Mouse (Mus musculus): ENCODE data around the gene Gm29866. TPM values are rescaled to one million over a fixed set of nuclear protein-coding genes. Genes with fewer than 3 reads are reported as not detected.
"Not testable (repeated sequence)": the region's sequence is repeated elsewhere in the genome, so short reads cannot be mapped to it uniquely, and the experiment has no call there.

Gm29866 gene
- polyA plus RNA-seq (2016; fragmentation: Nextera tagmentation; extraction: Ambion mirVana): not detected in 2 replicates

- H3K36me3 ChIP-seq; H3K4me3 ChIP-seq; H3K9ac ChIP-seq; H3K9me3 ChIP-seq; H3K4me2 ChIP-seq (replicated peaks); H3K4me1 ChIP-seq; H3K27me3 ChIP-seq; ATAC-seq (ENCODE audit: insufficient number of reproducible peaks, insufficient read depth, low FRiP score, low TSS enrichment); H3K27ac ChIP-seq: not testable (repeated sequence)
- WGBS: no CpG with 5 or more reads among the region's 6 CpGs
These were observed at the start of gene Gm29866 for GRCm38 (mm10) chrY:20993557-20993956. TSS of gene Gm29866 (minus strand) at chrY:20993657.

Other genes starting within 250 kb of the Gm29866 start
- not detected in 2 replicates for gene Gm20909, start 170.9 kb upstream of the Gm29866 start, polyA plus RNA-seq (2016; fragmentation: Nextera tagmentation; extraction: Ambion mirVana)
- gene Gm20865, start 247.9 kb upstream of the Gm29866 start, polyA plus RNA-seq (2016; fragmentation: Nextera tagmentation; extraction: Ambion mirVana): not detected in 2 replicates